Mouse (Mus musculus): ENCODE measurements around the gene Brca2. TPM values are rescaled to one million over a fixed set of nuclear protein-coding genes. Genes with fewer than 3 reads are reported as not detected.

Brca2 gene
- polyA plus RNA-seq, 1 experiment = not detected

DNA sequence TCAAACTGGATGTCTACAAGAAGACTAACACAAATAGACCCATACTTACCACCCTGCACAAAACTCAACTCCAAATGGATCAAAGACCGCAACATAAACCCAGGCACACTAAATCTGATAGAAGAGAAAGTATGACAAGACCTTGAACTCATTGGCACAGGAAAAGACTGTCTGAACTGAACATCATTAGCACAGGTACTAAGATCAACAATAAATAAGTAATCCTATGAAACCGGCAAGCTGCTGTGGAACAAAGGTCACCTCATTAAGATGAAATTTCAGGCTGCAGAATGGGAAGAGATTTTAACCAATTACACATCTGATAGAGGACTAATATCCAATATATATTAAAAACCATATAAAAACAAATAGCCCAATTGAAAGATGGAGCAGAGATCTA is 93.8 kb downstream of the Brca2 start:
- TF ChIP-seq POLR2A (IDR thresholded peaks at IDR 0.05; ENCODE audit: insufficient read depth, low read depth, low read length) (no peak), CTCF (IDR thresholded peaks at IDR 0.05; ENCODE audit: insufficient read depth, low read depth, low read length) (no peak)
- Histone ChIP-seq H3K27ac (ENCODE audit: insufficient read depth, low read depth, low read length) (no peak overlapping the region), H3K4me1 (ENCODE audit: control insufficient read depth, insufficient read depth, low read length) (no peaks in the 10 kb centered on the region; the same call in 1 of the 2 replicates), H3K4me3 (ENCODE audit: insufficient read depth, low read depth, low read length) (no peak overlapping the region)
- WGBS = 97% methylated on average over 2 of the region's 2 CpGs

DNA sequence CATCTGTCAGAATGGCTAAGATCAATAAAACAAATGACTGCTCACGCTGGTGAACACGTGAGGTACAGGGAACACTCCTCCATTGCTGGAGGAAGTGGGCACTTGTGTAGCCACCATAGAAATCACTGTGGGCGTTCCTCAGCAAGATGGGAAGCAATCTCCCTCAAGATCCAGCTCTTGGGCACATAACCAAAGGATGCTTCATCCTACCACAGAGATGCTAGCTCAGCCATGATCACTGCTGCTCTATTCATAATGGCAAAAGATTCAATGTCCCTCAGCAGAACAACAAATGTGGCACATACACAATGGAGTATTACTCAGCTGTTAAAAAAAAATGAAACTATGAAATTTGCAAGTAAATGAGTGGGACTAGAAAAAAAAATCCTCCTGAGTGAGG is 94.3 kb downstream of the Brca2 start:
- TF ChIP-seq POLR2A (IDR thresholded peaks at IDR 0.05; ENCODE audit: insufficient read depth, low read depth, low read length) (no peak), CTCF (IDR thresholded peaks at IDR 0.05; ENCODE audit: insufficient read depth, low read depth, low read length) (no peak)
- no peak overlapping the region for H3K4me3 ChIP-seq (ENCODE audit: insufficient read depth, low read depth, low read length)
- H3K27ac ChIP-seq (ENCODE audit: insufficient read depth, low read depth, low read length) = no peak overlapping the region
- WGBS = 84% methylated on average over 3 of the region's 3 CpGs
- H3K4me1 ChIP-seq (ENCODE audit: control insufficient read depth, insufficient read depth, low read length) = no peaks in the 10 kb centered on the region; the same call in 1 of the 2 replicates

DNA sequence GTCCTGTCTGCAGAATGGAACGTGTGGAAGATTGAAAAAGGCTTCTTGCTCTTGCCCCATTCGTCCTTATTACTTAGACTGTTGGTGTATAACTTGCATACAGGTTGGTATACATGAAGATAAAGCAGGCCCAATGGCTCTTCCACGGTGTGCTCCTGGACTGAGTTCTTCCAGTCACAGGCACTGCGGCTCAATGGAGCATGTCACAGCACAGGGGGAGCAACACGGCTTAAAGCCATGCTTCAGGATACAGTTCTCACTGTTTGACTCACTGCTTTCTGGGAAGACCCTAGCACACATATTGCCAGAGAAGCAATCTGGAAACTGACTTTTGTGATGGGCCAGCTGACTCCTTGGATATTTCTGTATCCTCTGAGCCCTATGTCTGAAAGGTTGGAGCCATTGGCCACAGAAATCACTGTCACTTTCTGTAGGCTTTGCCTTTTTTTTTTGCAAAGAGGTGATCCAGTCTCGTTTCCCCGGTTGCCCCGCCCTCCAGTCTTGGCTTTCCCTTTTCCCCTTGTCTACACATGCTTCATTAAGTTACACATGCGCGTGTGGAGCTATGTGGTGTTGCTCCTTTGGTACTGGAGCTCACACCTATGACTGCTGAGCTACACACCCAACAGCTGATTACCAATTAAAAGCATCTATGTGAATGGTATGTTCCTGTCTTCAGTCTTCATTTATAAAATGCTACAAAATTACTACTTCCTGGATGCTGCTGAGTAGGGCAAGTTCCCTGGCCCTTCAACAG is 96.3 kb downstream of the Brca2 start:
- H3K4me3 ChIP-seq (ENCODE audit: insufficient read depth, low read depth, low read length) = no peak overlapping the region
- TF ChIP-seq POLR2A (IDR thresholded peaks at IDR 0.05; ENCODE audit: insufficient read depth, low read depth, low read length) (no peak), CTCF (IDR thresholded peaks at IDR 0.05; ENCODE audit: insufficient read depth, low read depth, low read length) (no peak)
- 85% methylated on average over 10 of the region's 10 CpGs for WGBS
- no peak overlapping the region for H3K27ac ChIP-seq (ENCODE audit: insufficient read depth, low read depth, low read length)
- no peaks in the 10 kb centered on the region for H3K4me1 ChIP-seq (ENCODE audit: control insufficient read depth, insufficient read depth, low read length)

Other genes starting within 250 kb of the Brca2 start
- gene Zar1l, start 4.5 kb upstream of the Brca2 start, polyA plus RNA-seq (2012; ENCODE audit: insufficient read depth, insufficient read length, low replicate concordance, missing spikeins) = not detected in 2 replicates
- gene N4bp2l1, start 74.6 kb downstream of the Brca2 start, polyA plus RNA-seq (2012; ENCODE audit: insufficient read depth, insufficient read length, low replicate concordance, missing spikeins) = 261 TPM in 1 of 2 replicates, not detected in the other
- gene N4bp2l2, start 143.6 kb downstream of the Brca2 start, polyA plus RNA-seq (2012; ENCODE audit: insufficient read depth, insufficient read length, low replicate concordance, missing spikeins) = 79.4 TPM in 1 of 2 replicates, not detected in the other
- 121 and 216 TPM in 2 replicates for gene Pds5b, start 151.1 kb downstream of the Brca2 start, polyA plus RNA-seq (2012; ENCODE audit: insufficient read depth, insufficient read length, low replicate concordance, missing spikeins)

Measured in olfactory bulb, adult 2 months (tissue).